Mouse (Mus musculus) stomach, embryonic 16.5 days (tissue): ENCODE data around the gene Tlr11. TPM values are rescaled to one million over a fixed set of nuclear protein-coding genes. Genes with fewer than 3 reads are reported as not detected.

Experiments
- ATAC-seq: fragments of 200-750 bp; cut with Nextera tagmentation; 2 replicates; pipeline ENCODE4 v1.8.0; 2017; ENCODE audit warnings: moderate number of reproducible peaks, moderate TSS enrichment; ENCODE audit not compliant: insufficient read depth, low FRiP score
- H3K27ac ChIP-seq: fragments of 300-500 bp; sonication (generic); 2 replicates; pipeline ENCODE4 v1.5.1; 2014; ENCODE audit warnings: low read length
- H3K27me3 ChIP-seq: fragments of 300-500 bp; sonication (generic); 2 replicates; pipeline ENCODE4 v1.6.1; 2014; ENCODE audit warnings: low read length, control low read depth, mixed read lengths; ENCODE audit not compliant: control insufficient read depth, insufficient read depth
- H3K36me3 ChIP-seq: fragments of 300-500 bp; sonication (generic); 2 replicates; pipeline ENCODE4 v1.6.1; 2014; ENCODE audit warnings: low read length; ENCODE audit not compliant: control insufficient read depth, insufficient read depth
- H3K4me1 ChIP-seq: fragments of 300-500 bp; sonication (generic); 2 replicates; pipeline ENCODE4 v1.6.1; 2014; ENCODE audit warnings: low read length, control low read depth, mixed read lengths; ENCODE audit not compliant: control insufficient read depth, insufficient read depth
- H3K4me2 ChIP-seq: fragments of 300-500 bp; sonication (generic); 2 replicates; pipeline ENCODE4 v1.6.1; 2014; ENCODE audit warnings: low read depth, low read length, mixed read lengths
- H3K4me3 ChIP-seq: fragments of 300-500 bp; sonication (generic); replicated peaks from 2 replicates; pipeline ENCODE4 v1.5.1; 2014; ENCODE audit warnings: mild to moderate bottlenecking, low read length
- H3K9ac ChIP-seq: fragments of 300-500 bp; sonication (generic); 2 replicates; pipeline ENCODE4 v1.6.1; 2014; ENCODE audit warnings: low read length
- H3K9me3 ChIP-seq: fragments of 300-500 bp; sonication (generic); replicated peaks from 2 replicates; pipeline ENCODE4 v1.6.1; 2016; ENCODE audit warnings: low read length, control low read depth; ENCODE audit not compliant: control insufficient read depth
- WGBS: fragments of 180-500 bp; shearing (Covaris S2); extraction: QIAGEN DNeasy Blood & Tissue Kit; methylation state at CpG from one replicate; pipeline ENCODE4 v1.1.7; 2014; 5-methylcytosine and 5-hydroxymethylcytosine counted together
- polyA plus RNA-seq: library from polyadenylated mRNA; unstranded; fragments of >200 nt; fragmentation: Nextera tagmentation; extraction: Ambion mirVana; gene quantifications from 2 replicates; pipeline ENCODE4 v1.2.1, GENCODE M21; 2015

The Tlr11 gene
- polyA plus RNA-seq = not detected in 2 replicates

DNA sequence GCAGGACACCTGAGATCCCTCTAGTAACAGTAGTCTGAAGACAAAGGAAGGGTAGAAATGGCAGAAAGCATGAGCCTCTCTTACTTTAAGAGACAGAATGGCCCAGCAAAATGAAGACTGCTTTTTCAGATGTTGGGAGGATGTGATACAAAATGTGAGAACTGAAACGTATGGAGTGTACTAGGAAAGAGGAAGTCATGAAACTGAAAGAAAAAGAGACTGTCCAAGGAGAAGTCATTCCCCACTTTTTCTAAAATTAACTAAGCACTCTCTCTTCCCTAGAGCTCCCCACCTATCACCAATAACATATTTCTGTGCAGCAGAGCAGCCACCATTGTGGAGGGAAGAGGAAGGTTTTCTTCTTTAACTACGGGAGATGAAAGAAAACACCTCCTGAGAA lies at the start of gene Tlr11:
TSS of gene Tlr11 (plus strand) at position 322 of the 400 bp plus-strand sequence.
- Histone ChIP-seq H3K27me3 (no peaks in the 10 kb centered on the region), H3K27ac (no peak within 1 kb of the TSS), H3K4me1 (no peaks in the 10 kb centered on the region), H3K36me3 (no peaks in the 10 kb centered on the region), H3K4me2 (no peak within 1 kb of the TSS), H3K9ac (no peak within 1 kb of the TSS), H3K9me3 (no peaks in the 10 kb centered on the region), H3K4me3 (no peak within 1 kb of the TSS)
- WGBS = 79% methylated on average over 2 of the region's 2 CpGs
- ATAC-seq = no peak

DNA sequence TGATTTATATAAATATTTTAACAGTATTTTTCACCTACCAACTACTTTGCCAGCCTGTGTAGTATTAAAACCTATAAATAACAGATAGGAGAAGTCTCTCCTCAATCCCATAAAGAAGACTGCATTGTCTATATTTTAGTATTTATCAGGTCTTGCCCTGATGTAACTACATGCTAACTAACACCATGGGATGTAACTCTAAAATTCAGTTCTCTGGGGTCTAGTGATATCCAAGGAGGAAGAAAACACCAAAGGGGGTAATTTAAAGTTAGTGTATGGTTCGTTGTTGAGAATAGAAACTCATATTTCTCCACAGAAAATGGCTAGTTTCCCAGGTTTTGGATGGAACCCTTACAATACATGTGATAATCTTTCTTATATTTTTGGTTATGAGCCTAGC lies 31.1 kb upstream of the Tlr11 start, which contains the start of gene Olfr734:
TSS of gene Olfr734 (minus strand) at position 101 of the 400 bp plus-strand sequence.
- Histone ChIP-seq H3K4me2 (no peak within 1 kb of the TSS), H3K36me3 (no peaks in the 10 kb centered on the region), H3K4me1 (no peaks in the 10 kb centered on the region), H3K27ac (no peak within 1 kb of the TSS), H3K9me3 (no peaks in the 10 kb centered on the region), H3K9ac (no peak within 1 kb of the TSS), H3K27me3 (no peaks in the 10 kb centered on the region), H3K4me3 (no peak within 1 kb of the TSS)
- WGBS = 58% methylated on average over 1 of the region's 1 CpGs
- no peak for ATAC-seq

DNA sequence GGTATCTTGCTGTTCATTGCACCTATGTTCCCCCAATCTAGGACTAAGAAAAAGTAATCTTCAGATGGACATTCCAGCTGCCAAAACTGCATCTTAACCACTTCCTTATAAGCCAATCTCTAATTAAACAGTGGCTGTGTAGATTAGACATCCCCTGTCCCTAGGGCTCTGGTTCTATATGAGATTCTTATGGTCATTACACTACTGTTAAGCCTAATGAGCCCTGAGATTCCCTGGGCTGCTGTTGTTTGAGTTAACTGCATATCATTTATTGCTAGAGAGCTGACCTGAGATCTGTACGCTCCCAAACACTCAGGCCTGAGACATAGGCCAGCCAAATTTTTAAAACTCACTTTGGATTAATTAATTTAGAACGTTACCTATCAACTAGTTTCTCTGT lies 8.9 kb upstream of the Tlr11 start, which contains the start of gene Olfr735:
TSS of gene Olfr735 (minus strand) at position 77 of the 400 bp plus-strand sequence.
- WGBS = 70% methylated on average over 2 of the region's 2 CpGs
- ATAC-seq = no peak
- Histone ChIP-seq H3K27ac (no peak within 1 kb of the TSS), H3K4me2 (no peak within 1 kb of the TSS), H3K9ac (no peak within 1 kb of the TSS), H3K4me3 (no peak within 1 kb of the TSS), H3K27me3 (no peaks in the 10 kb centered on the region), H3K4me1 (no peaks in the 10 kb centered on the region), H3K9me3 (no peaks in the 10 kb centered on the region), H3K36me3 (no peaks in the 10 kb centered on the region)

DNA sequence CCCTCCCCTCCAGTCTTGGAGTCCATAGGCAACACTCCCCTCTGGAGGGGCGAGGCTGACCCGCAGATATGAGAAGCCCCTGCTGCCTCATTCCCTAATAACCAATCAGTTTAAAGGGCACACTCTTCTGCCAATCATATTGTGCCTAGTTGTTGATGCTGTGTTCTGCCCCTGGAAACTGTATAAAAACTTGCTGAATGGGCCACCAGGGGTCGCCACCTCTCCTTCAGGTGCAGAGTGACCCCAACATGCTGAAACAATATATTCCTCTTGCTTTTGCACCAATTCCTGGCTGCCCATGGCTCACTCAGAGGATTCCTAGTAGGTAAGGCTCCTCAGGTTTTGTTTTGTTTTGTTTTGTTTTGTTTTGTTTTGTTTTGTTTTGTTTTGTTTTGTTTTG lies 5.3 kb upstream of the Tlr11 start:
- Histone ChIP-seq H3K27me3 (no peaks in the 10 kb centered on the region), H3K4me2 (no peak overlapping the region), H3K27ac (no peak overlapping the region), H3K36me3 (no peaks in the 10 kb centered on the region), H3K9ac (no peak overlapping the region), H3K4me3 (no peak overlapping the region), H3K4me1 (no peaks in the 10 kb centered on the region), H3K9me3 (no peaks in the 10 kb centered on the region)
- ATAC-seq = no peak
- WGBS = 37% methylated on average over 3 of the region's 3 CpGs

DNA sequence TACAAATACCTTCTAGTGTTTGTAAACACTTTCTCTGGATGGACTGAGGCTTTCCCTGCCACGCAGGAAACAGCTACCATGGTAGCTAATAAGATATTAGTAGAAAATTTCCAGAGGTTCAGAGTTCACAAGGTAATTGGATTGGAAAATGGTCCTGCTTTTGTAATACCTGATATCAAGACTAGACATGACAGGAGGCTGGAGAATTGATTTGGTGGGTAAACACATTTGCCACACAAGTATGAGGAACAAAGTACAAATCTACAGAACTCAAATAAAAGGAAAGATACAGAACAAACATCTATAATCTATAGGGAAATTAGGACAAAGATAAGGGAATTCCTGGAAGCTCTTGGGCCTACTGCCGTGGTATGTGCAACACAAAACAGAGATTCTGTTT lies 989 bp upstream of the Tlr11 start:
- Histone ChIP-seq H3K9ac (no peak overlapping the region), H3K36me3 (no peaks in the 10 kb centered on the region), H3K4me3 (no peak overlapping the region), H3K9me3 (no peaks in the 10 kb centered on the region), H3K27ac (no peak overlapping the region), H3K4me1 (no peaks in the 10 kb centered on the region), H3K27me3 (no peaks in the 10 kb centered on the region), H3K4me2 (no peak overlapping the region)
- 62% methylated on average over 2 of the region's 2 CpGs for WGBS
- no peak for ATAC-seq

DNA sequence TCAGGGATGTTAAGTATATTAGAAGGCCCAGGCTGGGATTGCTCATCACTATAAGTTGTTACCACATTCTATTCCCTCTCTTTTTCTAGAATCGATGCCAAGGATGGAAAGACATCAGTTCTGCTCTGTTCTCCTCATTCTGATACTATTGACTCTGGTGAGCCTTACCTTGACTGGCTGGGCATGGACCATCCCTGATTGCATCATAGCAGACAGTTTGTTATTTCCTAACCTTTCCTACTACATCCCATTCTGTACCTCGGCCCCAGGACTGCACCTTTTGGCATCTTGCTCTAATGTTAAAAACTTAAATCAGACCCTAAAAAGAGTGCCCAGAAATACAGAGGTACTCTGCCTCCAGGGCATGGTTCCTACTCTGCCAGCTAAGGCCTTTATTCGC lies 2.8 kb downstream of the Tlr11 start:
- no peaks in the 10 kb centered on the region for H3K36me3 ChIP-seq
- no peaks in the 10 kb centered on the region for H3K27me3 ChIP-seq
- no peak overlapping the region for H3K27ac ChIP-seq
- ATAC-seq = no peak
- no peak overlapping the region for H3K4me3 ChIP-seq
- H3K9me3 ChIP-seq = no peaks in the 10 kb centered on the region
- WGBS = 78% methylated on average over 3 of the region's 3 CpGs
- H3K4me2 ChIP-seq = no peak overlapping the region
- no peak overlapping the region for H3K9ac ChIP-seq
- H3K4me1 ChIP-seq = no peaks in the 10 kb centered on the region

DNA sequence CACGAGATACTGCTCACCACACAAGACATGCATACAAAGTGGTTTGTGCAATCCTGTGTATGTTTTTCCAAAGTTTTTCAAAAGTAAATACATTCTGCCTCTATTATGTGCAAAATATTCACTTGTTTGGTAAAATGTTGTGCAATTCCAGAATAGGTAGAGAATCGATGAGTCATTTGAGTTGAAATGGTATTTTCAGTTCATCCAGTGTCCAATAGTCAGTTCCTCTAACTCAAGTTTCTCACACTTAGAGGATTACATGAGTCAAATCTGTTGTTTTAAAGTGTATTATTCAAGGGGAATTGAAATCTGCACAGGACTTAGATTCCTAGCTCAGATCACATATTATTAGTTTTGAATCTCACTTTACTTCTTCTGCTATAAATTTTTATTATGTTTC lies 5.8 kb downstream of the Tlr11 start:
- H3K9ac ChIP-seq = no peak overlapping the region
- H3K4me1 ChIP-seq = no peaks in the 10 kb centered on the region
- H3K4me3 ChIP-seq = no peak overlapping the region
- no peak overlapping the region for H3K4me2 ChIP-seq
- H3K27ac ChIP-seq = no peak overlapping the region
- H3K27me3 ChIP-seq = no peaks in the 10 kb centered on the region
- WGBS = 78% methylated on average over 2 of the region's 2 CpGs
- H3K9me3 ChIP-seq = no peaks in the 10 kb centered on the region
- ATAC-seq = no peak
- H3K36me3 ChIP-seq = no peaks in the 10 kb centered on the region

DNA sequence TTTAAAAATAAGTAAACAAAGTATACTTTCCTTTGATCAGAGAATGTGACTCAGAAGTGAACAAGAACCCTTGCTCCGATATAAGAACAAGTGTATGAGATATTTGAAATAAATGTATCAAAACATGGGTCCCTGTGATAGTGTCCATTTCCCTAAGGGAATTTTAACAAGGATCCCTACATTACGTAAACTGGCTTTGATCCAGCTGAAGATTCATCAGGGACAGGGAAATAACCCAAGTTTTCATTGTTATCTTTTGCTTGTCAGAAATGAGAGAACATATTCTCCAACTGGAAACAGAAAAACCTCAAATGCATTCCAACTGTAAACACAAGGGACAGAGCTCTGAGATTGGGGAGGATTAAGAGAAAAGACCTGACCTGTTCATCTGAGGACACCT lies 23.1 kb downstream of the Tlr11 start, which contains the start of gene Olfr736:
TSS of gene Olfr736 (plus strand) at position 301 of the 400 bp plus-strand sequence.
- Histone ChIP-seq H3K9me3 (no peaks in the 10 kb centered on the region), H3K4me2 (no peak within 1 kb of the TSS), H3K36me3 (no peaks in the 10 kb centered on the region), H3K27ac (no peak within 1 kb of the TSS), H3K4me1 (no peaks in the 10 kb centered on the region), H3K4me3 (no peak within 1 kb of the TSS), H3K9ac (no peak within 1 kb of the TSS), H3K27me3 (no peaks in the 10 kb centered on the region)
- ATAC-seq = no peak
- 58% methylated on average over 2 of the region's 2 CpGs for WGBS

DNA sequence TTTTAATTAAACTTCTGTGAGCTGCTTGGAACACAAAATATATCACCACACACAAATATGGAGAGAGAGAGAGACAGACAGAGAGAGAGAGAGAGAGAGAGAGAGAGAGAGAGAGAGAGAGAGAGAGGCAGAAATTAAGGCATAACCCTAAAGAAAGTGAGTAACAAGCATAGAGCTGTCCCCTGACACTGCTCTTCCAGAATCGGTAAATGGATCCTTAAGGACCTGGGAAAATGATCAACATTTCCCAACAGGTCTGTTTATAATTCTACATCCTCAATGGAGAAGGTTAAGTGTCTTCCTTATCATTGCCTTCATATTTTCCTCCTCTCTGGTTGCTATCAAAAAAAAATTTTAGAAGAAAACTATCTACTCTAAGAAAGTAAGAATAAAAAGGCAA lies 49.6 kb downstream of the Tlr11 start, which contains the start of gene Olfr738:
TSS of gene Olfr738 (plus strand) at position 301 of the 400 bp plus-strand sequence.
- 75% methylated on average over 1 of the region's 1 CpGs for WGBS
- Histone ChIP-seq H3K4me1 (no peaks in the 10 kb centered on the region), H3K27ac (no peak within 1 kb of the TSS), H3K9me3 (no peaks in the 10 kb centered on the region), H3K9ac (no peak within 1 kb of the TSS), H3K4me3 (no peak within 1 kb of the TSS), H3K27me3 (no peaks in the 10 kb centered on the region), H3K36me3 (no peaks in the 10 kb centered on the region), H3K4me2 (no peak within 1 kb of the TSS)
- ATAC-seq = no peak
